Mouse (Mus musculus) neural tube, embryonic 12.5 days (tissue): Measurements from ENCODE around the gene Spc24. TPM values are rescaled to one million over a fixed set of nuclear protein-coding genes. Genes with fewer than 3 reads are reported as not detected.

Source experiments
- ATAC-seq: fragments of 200-750 bp; cut with Nextera tagmentation; 2 replicates; pipeline ENCODE4 v1.8.0; 2017; ENCODE audit warnings: low read depth, mild to moderate bottlenecking, moderate TSS enrichment, moderate library complexity; ENCODE audit not compliant: low FRiP score
- H3K27ac ChIP-seq: fragments of 300-500 bp; sonication (generic); 2 replicates; pipeline ENCODE4 v1.5.1; 2016
- H3K27me3 ChIP-seq: fragments of 300-500 bp; sonication (generic); replicated peaks from 2 replicates; pipeline ENCODE4 v1.6.1; 2016; ENCODE audit warnings: mild to moderate bottlenecking
- H3K36me3 ChIP-seq: fragments of 300-500 bp; sonication (generic); 2 replicates; pipeline ENCODE4 v1.6.1; 2016; ENCODE audit warnings: mild to moderate bottlenecking
- H3K4me1 ChIP-seq: fragments of 300-500 bp; sonication (generic); 2 replicates; pipeline ENCODE4 v1.6.1; 2016
- H3K4me2 ChIP-seq: fragments of 300-500 bp; sonication (generic); replicated peaks from 2 replicates; pipeline ENCODE4 v1.6.1; 2016; ENCODE audit warnings: mild to moderate bottlenecking
- H3K4me3 ChIP-seq: fragments of 300-500 bp; sonication (generic); 2 replicates; pipeline ENCODE4 v1.5.1; 2016
- H3K9ac ChIP-seq: fragments of 300-500 bp; sonication (generic); 2 replicates; pipeline ENCODE4 v1.6.1; 2016; ENCODE audit warnings: mild to moderate bottlenecking
- H3K9me3 ChIP-seq: fragments of 300-500 bp; sonication (generic); 2 replicates; pipeline ENCODE4 v1.6.1; 2016; ENCODE audit warnings: mild to moderate bottlenecking
- WGBS: fragments of 180-500 bp; shearing (Covaris S2); methylation state at CpG from one replicate; pipeline ENCODE4 v1.1.7; 2016; 5-methylcytosine and 5-hydroxymethylcytosine counted together
- polyA plus RNA-seq: library from polyadenylated mRNA; unstranded; fragments of >200 nt; fragmentation: Nextera tagmentation; extraction: Ambion mirVana; gene quantifications from 2 replicates; pipeline ENCODE4 v1.2.1, GENCODE M21; 2016

The Spc24 gene
- polyA plus RNA-seq, 1 experiment from 2014 or later = 59.9 TPM

DNA sequence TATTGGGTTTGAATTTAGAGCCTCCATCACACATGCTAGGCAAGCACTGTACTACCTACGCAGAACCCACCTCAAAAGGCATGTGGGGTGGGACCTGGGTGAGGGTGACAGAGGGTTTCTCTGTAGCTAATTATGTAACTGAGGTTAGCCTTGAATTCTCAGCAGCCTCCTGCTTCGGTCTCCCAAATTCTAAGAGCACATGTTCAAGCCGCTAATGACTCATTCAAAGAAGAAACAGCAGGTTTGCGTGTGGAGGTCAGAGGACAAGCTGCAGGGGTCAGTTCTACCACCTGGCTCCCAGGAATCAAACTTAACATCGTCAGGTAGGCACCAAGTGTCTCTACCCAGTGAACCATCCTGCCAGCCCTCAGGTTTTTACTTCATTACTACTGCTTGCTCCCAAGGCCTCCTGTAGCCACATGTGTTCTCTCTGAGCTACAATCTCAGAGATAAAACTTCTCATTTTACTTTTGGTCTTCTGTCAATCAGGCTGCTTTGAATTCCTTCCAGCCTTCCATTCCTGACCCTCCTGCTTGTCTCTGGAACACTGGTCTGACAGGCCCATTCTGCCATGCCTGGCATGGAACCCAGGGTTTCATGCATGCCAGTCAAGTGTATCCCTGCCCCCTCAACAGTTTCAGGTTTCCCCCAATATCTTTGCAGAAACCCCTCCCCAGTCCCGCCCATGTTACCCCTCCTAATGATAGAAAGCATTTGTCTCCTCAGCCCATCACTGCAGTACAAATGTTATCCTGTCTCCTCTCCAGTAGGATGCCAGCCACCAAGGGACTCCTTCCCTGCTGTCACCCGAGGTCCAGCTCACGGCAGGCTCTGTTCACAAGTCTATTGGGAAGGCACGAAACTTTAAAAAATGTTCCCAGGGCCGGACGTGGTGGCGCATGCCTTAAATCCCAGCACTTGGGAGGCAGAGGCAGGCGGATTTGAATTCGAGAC lies 1.2 kb downstream of the Spc24 start:
- H3K27ac ChIP-seq = no peak overlapping the region
- no peak for ATAC-seq
- peak overlapping the region; percentile 68 for H3K4me3 ChIP-seq
- no peaks in the 10 kb centered on the region for H3K9me3 ChIP-seq
- 61% methylated on average over 14 of the region's 14 CpGs for WGBS
- H3K9ac ChIP-seq = no peak overlapping the region
- peaks cover 15% of the 10 kb centered on the region for H3K36me3 ChIP-seq
- no peaks in the 10 kb centered on the region for H3K27me3 ChIP-seq
- peaks cover 14% of the 10 kb centered on the region; the same call in 1 of the 2 replicates for H3K4me1 ChIP-seq
- peak overlapping the region; percentile 70 for H3K4me2 ChIP-seq

DNA sequence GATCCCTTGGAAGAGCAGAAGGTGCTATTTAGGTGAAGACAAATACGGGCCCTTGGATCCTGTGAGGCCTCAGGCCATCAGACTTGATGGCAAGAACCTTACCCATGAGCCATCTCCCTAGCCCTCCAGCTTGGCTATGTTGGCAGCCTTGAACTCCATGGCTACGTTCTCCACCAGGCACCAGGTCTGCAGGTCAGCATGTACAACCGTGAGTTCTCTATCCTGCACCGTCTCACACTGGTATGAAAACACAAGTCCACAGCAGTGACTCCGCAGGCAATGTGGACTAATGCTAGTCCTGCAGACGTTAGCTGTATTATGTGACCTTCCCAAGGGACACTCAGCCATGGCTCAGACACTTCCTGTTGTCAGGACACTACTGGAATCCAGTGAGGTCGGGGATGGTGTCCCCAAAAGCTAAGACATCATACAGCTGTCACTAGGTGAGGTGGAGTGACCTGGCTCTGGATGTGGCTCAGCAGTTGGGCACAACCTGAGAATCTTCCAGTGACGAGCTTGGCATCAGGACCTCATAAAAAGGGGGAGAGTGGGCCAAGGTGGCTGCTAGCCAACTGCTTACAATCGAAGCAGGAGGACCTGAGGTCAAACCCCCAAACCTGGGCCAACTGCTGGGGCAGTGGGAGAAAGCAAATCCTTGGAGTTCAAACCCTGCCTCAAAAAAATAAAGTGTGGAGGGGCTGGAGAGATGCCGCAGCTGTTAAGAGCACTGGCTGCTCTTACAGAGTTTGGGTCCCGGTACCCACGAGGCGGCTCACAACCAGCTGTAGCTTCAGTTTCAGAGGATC lies 5.4 kb downstream of the Spc24 start:
- no peak for ATAC-seq
- Histone ChIP-seq H3K4me3 (no peak overlapping the region), H3K27ac (no peak overlapping the region)

DNA sequence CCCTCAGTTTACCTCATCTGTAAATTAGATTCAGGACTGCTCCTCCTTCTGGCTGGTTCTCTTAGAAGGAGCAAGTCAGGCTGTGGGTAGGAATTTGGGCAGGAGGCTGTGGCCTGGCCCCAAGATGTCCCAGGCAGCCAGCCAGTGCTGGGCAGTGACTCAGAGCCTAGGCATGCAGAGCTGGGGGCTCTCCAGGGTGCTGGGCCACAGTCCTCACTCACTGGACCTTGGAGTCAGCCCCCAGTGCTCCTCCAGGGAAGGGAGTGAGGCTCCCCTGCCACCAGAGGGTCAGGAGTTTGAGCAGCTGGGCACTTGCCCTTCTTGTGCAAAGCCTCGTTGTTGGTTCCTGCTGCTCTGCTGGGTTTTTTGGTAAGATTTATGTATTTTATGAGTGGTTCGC lies 6.1 kb downstream of the Spc24 start:
- Histone ChIP-seq H3K27me3 (no peaks in the 10 kb centered on the region), H3K4me1 (0 out of 2 replicates have a peak, but pooled peaks cover 8% of the 10 kb centered on the region), H3K4me3 (no peak overlapping the region), H3K4me2 (no peak overlapping the region), H3K36me3 (peaks cover 30% of the 10 kb centered on the region), H3K27ac (no peak overlapping the region), H3K9me3 (no peaks in the 10 kb centered on the region; the same call in 1 of the 2 replicates), H3K9ac (no peak overlapping the region)
- 82% methylated on average over 2 of the region's 2 CpGs for WGBS
- ATAC-seq = no peak

More for the DNA sequence above, 5.4 kb downstream of the Spc24 start:
- Histone ChIP-seq H3K4me2 (no peak overlapping the region), H3K9me3 (no peaks in the 10 kb centered on the region; the same call in 1 of the 2 replicates), H3K4me1 (peaks cover 14% of the 10 kb centered on the region; the same call in 1 of the 2 replicates), H3K27me3 (no peaks in the 10 kb centered on the region), H3K9ac (no peak overlapping the region), H3K36me3 (peaks cover 23% of the 10 kb centered on the region)
- 82% methylated on average over 13 of the region's 13 CpGs for WGBS

DNA sequence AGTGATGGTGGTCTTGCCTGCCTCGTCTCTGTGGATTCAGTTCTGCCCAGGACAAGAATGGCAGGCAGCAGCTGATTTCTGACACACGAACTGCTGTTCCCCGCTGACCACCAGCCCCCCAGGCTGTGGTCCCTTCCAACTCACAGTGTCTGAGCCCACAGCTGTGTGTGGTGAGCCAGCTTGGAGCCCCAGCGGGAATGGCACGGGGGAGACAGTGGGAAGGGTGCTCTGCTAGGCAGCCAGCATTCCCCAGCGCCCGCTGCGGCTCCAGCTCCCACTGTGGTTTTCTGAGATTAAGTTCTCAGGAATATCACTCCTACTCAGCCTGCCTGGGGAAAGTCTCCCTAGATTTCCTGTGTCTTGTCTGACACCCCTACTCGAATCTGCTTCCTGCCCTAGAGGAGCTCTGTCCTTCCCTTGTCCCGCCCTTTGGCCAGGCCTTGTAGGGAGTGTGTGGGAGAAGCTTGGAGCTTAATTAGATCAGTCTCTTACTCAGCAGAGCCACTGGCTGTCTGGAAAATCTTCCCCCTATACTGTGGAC lies 7.8 kb downstream of the Spc24 start:
- no peaks in the 10 kb centered on the region; the same call in 1 of the 2 replicates for H3K9me3 ChIP-seq
- H3K4me3 ChIP-seq = no peak overlapping the region
- no peak overlapping the region for H3K4me2 ChIP-seq
- ATAC-seq = no peak
- no peaks in the 10 kb centered on the region for H3K4me1 ChIP-seq
- no peaks in the 10 kb centered on the region for H3K27me3 ChIP-seq
- H3K9ac ChIP-seq = no peak overlapping the region
- WGBS = 68% methylated on average over 10 of the region's 10 CpGs
- H3K36me3 ChIP-seq = peaks cover 42% of the 10 kb centered on the region
- H3K27ac ChIP-seq = no peak overlapping the region

DNA sequence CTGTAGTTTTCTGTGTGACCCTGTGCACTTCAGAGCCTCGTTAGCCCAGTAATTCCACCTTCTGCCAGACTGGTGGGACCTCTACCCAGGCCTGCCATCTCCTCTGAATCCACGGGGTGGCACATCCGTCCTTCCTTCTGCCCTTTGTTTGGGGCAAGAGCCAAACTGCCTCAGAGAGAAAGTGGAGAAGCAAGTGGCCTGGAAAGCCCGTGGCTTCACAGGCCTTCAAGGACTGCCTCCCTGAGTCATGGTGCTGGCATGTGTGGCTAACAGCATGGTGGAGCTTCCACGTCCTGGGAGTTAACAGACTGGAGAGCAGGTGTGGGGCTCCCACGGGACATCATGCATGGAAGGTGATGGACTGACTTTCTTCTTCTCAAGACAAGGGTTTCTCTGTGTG lies 8.8 kb downstream of the Spc24 start:
- Histone ChIP-seq H3K36me3 (peaks cover 47% of the 10 kb centered on the region), H3K4me1 (no peaks in the 10 kb centered on the region), H3K27me3 (no peaks in the 10 kb centered on the region), H3K27ac (no peak overlapping the region), H3K4me3 (no peak overlapping the region), H3K9ac (no peak overlapping the region), H3K4me2 (no peak overlapping the region), H3K9me3 (no peaks in the 10 kb centered on the region; the same call in 1 of the 2 replicates)
- WGBS = 73% methylated on average over 6 of the region's 6 CpGs
- ATAC-seq = no peak

DNA sequence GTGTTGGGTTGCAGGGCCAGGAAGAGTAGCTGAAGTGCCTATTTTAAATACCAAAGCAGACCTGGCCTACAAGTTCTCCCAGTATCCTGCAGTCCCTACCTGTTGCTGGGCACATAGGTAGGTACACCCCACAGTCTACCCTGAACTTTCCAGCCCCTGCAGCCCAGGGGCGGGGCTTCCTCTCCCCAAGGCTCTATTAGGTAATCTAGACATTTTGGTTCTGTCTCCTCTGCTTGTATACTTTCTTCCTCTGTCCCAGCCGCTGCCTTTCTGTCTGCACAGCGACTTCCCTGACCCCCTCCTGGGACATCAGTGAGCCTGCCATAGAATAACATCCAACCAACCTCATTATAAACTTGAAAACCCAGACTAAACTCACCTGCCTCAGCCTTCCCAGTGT lies 9.7 kb downstream of the Spc24 start:
- WGBS = 89% methylated on average over 3 of the region's 3 CpGs
- peaks cover 51% of the 10 kb centered on the region for H3K36me3 ChIP-seq
- no peaks in the 10 kb centered on the region; the same call in 1 of the 2 replicates for H3K9me3 ChIP-seq
- no peak for ATAC-seq
- no peak overlapping the region for H3K27ac ChIP-seq
- no peak overlapping the region for H3K9ac ChIP-seq
- no peak overlapping the region for H3K4me2 ChIP-seq
- H3K27me3 ChIP-seq = no peaks in the 10 kb centered on the region
- no peaks in the 10 kb centered on the region for H3K4me1 ChIP-seq
- H3K4me3 ChIP-seq = no peak overlapping the region

DNA sequence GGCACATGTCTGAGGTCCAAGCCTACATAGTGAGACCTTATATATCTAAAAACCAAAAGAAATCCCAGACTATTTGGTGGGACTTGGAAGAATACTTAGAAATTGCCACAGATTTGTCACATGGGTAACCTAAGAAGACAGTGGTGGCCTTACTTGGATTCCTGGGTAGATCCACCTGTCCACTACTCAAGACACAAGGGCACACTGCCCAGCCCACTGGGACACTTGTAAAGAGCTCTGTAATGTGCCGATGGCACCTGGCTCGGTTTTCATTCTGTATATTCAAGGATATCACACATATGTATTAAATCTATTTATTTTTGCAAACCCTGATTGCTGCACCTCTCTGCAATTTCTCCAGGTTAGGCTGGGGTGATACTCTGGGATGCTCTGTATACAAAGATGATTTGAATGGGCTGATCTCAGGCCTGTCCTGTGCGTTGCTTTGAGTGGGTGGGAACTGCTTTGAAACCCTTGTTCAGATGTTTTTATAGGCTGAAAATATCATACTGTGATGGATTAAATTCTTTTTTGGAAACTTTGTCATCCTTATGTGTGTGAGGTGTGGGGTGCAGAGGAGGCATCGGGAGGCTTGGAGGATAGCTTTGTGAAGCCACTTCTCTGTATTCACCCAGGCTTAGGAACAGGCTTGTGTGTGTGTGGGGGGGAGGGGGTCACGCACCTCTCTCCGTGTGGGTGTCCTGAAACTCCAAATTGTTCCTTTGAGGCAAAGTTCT lies 10.6 kb downstream of the Spc24 start:
- WGBS = 89% methylated on average over 6 of the region's 6 CpGs
- no peaks in the 10 kb centered on the region for H3K27me3 ChIP-seq
- ATAC-seq = no peak
- no peak overlapping the region for H3K4me3 ChIP-seq
- H3K36me3 ChIP-seq = peaks cover 59% of the 10 kb centered on the region
- H3K4me2 ChIP-seq = no peak overlapping the region
- H3K4me1 ChIP-seq = no peaks in the 10 kb centered on the region
- no peak overlapping the region for H3K27ac ChIP-seq
- H3K9me3 ChIP-seq = no peaks in the 10 kb centered on the region; the same call in 1 of the 2 replicates
- no peak overlapping the region for H3K9ac ChIP-seq

DNA sequence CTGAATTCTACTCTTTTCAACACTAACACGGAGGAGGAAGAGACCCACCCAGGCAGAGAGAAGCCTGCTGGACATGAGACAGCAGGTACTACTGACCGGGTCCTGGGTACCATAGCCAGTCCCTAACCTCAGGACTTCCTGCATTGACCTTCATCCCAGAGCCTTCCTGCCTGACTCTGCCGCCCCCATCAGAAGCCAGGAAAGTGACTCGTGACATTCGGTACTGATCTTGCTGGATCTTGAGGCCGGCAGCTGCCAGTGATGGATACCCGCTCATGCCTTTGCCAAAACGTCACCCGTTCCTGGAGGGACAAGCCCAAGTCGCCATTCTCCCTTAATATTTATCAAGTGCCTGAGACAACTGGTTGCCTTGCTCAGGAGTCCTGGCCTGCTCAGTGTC lies 11.6 kb downstream of the Spc24 start:
- no peaks in the 10 kb centered on the region for H3K4me1 ChIP-seq
- no peaks in the 10 kb centered on the region for H3K27me3 ChIP-seq
- no peak overlapping the region for H3K27ac ChIP-seq
- 90% methylated on average over 10 of the region's 10 CpGs for WGBS
- H3K9me3 ChIP-seq = no peaks in the 10 kb centered on the region; the same call in 1 of the 2 replicates
- no peak for ATAC-seq
- H3K4me2 ChIP-seq = no peak overlapping the region
- H3K9ac ChIP-seq = no peak overlapping the region
- peaks cover 69% of the 10 kb centered on the region for H3K36me3 ChIP-seq
- no peak overlapping the region for H3K4me3 ChIP-seq

DNA sequence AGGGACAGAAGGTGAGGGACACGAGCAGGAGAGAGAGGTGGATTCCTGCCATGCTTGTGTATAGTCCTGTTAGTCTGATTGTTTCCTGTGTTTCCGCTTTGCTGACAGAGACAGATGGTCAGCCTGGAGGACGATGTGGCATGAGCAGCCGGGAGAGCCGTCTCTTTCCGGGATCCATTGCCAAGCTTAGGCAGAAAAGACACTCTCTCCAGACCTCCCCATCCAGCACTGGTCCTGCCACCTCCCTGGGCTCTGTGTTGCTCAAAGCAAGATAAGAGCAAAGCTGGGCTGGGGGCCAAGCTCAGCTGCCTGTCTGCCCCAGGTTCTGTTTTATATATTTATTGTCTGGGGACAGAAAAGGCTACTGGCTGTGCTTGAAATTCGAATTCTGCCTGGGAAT lies 12.1 kb downstream of the Spc24 start:
- no peak overlapping the region for H3K4me2 ChIP-seq
- 76% methylated on average over 7 of the region's 7 CpGs for WGBS
- H3K27ac ChIP-seq = no peak overlapping the region
- no peak overlapping the region for H3K9ac ChIP-seq
- no peak for ATAC-seq
- peaks cover 70% of the 10 kb centered on the region for H3K36me3 ChIP-seq
- H3K9me3 ChIP-seq = no peaks in the 10 kb centered on the region; the same call in 1 of the 2 replicates
- H3K4me1 ChIP-seq = no peaks in the 10 kb centered on the region
- no peak overlapping the region for H3K4me3 ChIP-seq
- H3K27me3 ChIP-seq = no peaks in the 10 kb centered on the region

DNA sequence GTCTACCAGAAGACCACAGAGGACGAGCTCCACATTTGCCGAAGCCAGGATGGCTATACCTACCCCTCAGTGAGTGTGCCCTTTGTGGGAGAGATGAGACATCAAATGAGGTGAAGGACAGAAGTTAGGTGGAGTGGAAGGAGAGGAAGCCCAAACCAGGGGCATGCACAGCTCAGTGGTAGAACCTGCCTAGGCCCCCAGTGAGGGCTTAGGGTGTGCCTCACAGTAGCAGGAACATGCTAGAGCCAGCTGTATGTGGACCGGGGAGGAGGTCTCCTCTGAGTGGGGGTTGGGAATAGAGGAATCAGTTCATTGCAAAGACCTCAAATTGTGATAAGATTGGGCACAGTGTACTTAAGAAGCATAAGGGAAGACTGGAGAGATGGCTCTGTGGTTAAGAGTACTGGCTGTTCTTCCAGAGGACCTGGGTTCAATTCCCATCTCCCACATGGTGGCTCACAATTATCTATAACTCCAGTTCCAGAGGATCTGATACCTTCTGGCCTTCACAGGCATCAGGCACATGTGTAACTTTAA lies 12.8 kb downstream of the Spc24 start:
- Histone ChIP-seq H3K9me3 (no peaks in the 10 kb centered on the region; the same call in 1 of the 2 replicates), H3K9ac (no peak overlapping the region), H3K4me2 (no peak overlapping the region), H3K27me3 (no peaks in the 10 kb centered on the region), H3K27ac (no peak overlapping the region), H3K4me1 (no peaks in the 10 kb centered on the region), H3K4me3 (no peak overlapping the region), H3K36me3 (peaks cover 77% of the 10 kb centered on the region)
- WGBS = 92% methylated on average over 3 of the region's 3 CpGs
- no peak for ATAC-seq

DNA sequence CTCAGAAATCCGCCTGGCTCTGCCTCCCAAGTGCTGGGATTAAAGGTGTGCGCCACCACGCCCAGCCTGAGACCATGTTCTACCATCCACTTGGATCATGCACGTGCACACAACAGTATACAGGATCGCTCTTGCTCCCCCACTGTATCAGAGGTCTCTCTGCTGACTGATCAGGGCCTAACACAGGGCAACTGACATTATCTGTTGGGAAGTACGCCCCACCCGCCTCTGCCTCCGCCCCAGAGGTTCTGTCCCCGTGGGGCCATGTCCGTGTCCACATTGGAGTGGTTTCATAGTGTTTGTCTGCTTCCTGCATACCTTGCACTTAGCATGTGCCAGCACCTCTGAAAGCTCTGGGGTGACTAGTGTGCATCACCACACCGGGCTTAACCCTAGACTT lies 18.6 kb downstream of the Spc24 start:
- Histone ChIP-seq H3K4me2 (no peak overlapping the region), H3K27ac (no peak overlapping the region), H3K4me1 (no peaks in the 10 kb centered on the region), H3K27me3 (no peaks in the 10 kb centered on the region), H3K36me3 (peaks cover 88% of the 10 kb centered on the region), H3K4me3 (no peak overlapping the region), H3K9ac (no peak overlapping the region), H3K9me3 (no peaks in the 10 kb centered on the region)
- ATAC-seq = no peak
- WGBS = 97% methylated on average over 11 of the region's 11 CpGs
